Mouse (Mus musculus) ZHBTc4 (cell line): ENCODE data around the gene Crot.
"Not testable (repeated sequence)": the region's sequence is repeated elsewhere in the genome, so short reads cannot be mapped to it uniquely, and the experiment has no call there.

Source experiments
- DNase-seq: peaks from one replicate; pipeline ENCODE4 v3.0.0-alpha.2; 2011; ENCODE audit warnings: low read depth, low spot score

Gene Crot

GRCm38 (mm10) chr5:8996686-8997512, at the start of gene Crot:
Crot (minus strand) TSS chr5:8997324.
- peak; percentile 97 for DNase-seq

GRCm38 (mm10) chr5:9045904-9046303, 48.8 kb upstream of the Crot start:
- DNase-seq, result no peak

DNA sequence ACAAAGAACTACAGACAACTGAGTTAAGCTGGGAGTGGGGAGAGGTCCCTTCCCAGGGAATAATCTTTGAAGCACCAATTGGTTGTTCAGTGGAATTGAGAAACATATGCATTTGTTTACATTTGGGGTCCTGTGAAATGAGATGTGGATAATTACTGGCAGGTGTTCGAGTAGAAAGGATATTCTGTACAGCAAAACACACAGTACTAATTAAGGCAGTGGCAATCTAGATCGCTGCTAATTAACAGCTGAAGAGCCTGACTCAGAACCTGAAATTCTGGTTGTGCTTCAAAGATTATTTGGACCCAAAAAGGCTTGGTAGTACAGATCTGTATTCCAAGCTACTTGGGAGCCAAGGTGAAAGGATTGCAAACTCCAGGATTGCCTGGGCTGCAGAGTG, 47.7 kb upstream of the Crot start:
- no peak for DNase-seq

DNA sequence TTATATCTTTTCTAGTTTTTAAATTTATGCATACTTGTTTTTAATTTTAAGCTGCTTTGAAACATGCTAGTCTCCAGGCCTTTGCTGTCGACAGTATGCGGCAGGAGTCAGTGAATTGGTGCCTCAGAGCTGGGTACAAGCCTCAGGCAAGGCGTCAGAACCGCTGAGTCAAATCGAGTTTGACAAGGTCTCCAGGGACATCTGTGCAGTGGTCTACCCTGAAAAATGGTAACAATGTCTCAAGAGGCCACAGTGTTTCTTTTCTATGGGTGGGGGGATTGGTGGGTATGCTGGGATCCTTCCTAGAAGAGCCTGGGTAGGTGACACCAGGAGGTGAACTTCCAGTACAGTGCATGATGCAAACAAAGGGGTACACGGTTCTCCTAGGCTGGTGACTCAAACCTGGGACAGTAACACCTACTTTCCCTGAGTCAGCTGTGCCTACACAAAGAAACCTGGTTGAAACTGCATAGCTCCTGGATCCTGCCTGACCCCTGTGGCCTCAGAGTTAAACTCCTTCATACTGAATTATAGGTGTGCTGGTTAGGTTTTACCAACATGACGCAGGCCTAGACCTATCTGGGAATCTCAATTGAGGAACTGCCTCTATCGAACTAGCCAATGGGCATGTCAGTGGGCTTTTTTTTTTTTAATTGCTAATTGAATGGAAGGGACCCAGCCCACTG, 46.6 kb upstream of the Crot start:
- no peak for DNase-seq

GRCm38 (mm10) chr5:9042721-9043416, 45.7 kb upstream of the Crot start:
- no peak for DNase-seq

GRCm38 (mm10) chr5:9040665-9041215, 43.6 kb upstream of the Crot start:
- DNase-seq, result no peak

DNA sequence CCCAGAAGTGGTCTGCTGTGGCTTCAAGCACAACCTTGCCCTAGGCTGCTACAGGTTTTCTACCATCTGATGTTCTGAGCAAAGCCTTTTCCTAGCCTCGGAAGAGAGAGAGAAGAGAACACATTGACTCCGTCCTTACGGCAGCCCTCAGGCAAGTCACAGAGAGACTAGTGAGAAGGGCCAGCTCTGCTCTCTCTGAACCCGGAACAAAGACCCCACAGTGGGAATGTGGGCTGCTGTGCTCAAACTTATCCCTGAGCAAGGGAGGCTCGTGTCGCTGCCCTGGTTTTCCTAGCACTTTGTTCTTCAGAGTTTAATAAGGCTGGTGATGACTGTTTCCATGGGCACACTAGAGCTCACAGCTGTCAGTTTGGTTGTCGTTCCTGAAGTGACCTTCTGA, 42.9 kb upstream of the Crot start:
- DNase-seq, result no peak

- no peak for DNase-seq
These were observed 40.2 kb upstream of the Crot start for GRCm38 (mm10) chr5:9037292-9037691.

DNA sequence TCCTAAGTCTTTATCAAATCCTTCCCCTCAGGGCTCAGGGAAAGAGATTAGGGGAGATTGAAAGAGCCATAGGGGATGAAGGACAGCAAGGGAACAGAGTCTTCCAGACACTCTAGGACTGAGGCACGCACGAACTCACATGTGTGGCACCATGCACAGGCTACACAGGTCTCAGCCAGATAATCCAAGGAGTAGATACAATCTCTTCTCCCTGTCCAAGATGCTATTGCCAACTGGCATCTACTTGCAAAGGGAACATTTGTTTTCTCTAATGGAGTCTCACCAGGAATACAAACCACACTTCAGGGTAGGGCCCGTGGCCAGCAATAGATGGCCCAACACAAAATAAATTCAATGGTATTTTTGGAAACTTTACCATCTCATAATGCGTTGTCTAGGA, 38.3 kb upstream of the Crot start:
- no peak for DNase-seq

GRCm38 (mm10) chr5:9034535-9034934, 37.4 kb upstream of the Crot start:
- no peak for DNase-seq

DNA sequence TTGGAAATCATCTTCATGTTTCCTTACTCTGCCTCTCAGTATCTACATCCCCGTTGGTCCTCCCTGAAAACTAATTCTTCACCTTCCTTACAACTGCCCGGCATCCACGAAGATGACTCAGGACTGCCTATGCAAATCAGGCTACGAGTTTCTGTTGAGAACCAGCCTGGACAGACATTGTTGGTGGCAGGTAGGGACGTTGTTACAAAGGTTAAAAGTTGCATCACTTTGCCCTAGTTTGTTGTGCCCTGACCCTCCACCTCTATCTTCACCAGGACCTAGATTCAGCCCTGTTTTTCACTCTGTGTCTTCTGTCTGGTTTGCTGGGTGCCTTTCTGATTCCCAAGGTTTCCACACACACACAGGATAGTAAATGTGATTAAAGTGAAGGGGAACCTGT, 36.7 kb upstream of the Crot start:
- DNase-seq, result no peak

DNA sequence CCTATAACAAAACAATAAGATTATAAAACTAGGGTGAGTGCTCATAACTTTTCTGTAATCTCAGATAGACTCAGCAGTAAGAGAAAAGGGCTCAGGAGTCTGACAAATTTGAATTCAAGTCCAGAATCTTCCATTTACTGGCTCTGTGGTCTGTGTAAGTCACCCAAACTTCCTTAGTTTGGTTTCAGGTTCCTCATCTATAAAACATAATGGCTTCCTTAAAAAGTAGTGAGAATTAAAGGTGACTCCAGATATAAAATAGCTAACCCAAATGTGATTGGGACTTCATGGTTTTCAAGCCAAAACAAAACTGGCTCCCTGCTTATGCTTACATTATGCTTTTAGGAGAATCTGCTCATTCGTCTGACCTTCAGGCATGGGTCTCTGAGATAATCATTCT, 35.5 kb upstream of the Crot start:
- DNase-seq, result no peak

- no peak for DNase-seq
These were observed 35.0 kb upstream of the Crot start for GRCm38 (mm10) chr5:9032101-9032590.

DNA sequence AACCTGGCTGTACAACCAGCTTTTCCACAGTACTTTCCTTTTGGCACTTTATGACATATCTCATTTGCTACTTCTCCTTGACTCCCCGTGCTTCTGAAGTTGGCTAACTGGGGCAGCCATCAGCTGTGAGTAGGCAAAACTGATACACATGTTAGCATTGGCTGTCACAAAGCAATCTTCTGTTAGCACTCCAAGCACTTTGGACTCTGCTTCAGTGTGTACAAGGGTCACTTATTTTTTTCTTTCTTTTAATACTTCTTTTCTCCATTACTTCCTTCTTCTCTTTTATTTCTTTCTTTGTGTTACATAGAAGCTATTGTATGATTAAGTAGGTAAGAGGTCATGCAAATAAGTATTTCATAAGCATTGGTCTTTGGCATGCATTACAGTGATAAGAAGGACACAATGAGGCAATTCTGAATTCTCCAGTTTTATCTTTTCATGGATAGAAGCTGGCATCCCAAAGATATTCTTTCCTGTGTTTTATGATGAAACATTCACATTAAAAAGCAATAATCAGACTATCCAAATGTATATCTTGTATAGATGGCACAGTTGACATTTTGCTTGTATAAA, 31.2 kb upstream of the Crot start:
- no peak for DNase-seq

DNA sequence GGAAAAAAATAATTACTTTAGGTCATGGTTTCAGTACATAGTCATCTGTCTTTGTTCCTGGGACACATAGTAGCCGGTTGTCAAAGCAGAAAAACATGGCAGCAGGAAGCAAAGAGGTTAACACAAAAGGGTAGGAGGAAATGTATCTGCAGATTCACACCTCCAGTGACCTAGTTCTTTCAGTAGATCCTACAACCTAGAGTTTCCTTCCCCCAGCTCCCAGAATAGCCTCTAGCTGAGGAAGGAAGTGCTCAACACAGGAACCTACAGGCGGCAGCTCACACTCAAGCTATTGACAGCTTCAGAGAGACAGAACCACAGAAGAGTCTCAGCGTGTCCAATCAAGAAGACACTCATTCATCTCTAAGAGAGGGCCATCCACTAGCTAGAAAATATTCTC, 18.2 kb upstream of the Crot start:
- DNase-seq, result no peak

- no peak for DNase-seq
These were observed 17.6 kb upstream of the Crot start for GRCm38 (mm10) chr5:9014774-9015173.

DNA sequence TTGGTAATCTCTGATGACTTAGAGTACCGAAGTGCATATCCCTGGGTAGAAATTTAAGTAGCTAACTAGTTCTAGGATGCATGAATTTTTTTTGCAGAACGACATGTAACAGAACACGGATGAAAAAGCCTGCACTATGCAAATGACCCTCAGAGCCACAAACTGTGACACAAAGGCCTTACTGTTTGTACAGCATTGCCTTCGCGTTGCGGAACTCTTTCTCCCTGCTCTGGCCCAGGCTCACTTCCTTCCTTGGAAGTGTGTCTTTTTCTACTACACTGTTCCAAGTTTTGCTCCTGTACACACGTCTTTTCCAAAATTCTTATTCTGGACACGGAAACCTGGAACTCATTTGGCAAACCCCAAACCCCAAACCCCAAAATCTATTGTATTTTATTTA, 14.2 kb upstream of the Crot start:
- no peak for DNase-seq

DNA sequence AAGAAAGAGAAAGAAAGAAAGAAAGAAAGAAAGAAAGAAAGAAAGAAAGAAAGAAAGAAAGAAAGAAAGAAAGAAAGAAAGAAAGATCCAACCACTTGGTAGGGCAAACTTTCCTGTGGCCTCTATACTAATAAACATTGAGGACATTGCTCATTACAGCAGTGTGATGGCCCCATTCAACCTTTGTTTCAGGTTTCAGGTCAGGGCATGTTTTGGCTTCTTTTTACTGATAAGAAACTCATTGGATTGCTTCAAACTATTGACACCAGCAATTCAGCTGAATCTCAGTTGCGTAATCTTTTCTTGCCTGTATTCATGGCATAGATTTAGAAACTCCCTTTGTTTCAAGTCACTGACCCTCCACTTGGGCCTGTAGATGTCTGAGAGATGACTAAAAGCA, 13.0 kb upstream of the Crot start:
- no peak for DNase-seq

GRCm38 (mm10) chr5:9006585-9006984, 9.5 kb upstream of the Crot start:
- DNase-seq, result peak; percentile 80

GRCm38 (mm10) chr5:9000006-9000405, 2.9 kb upstream of the Crot start:
- not testable (repeated sequence) for DNase-seq

DNA sequence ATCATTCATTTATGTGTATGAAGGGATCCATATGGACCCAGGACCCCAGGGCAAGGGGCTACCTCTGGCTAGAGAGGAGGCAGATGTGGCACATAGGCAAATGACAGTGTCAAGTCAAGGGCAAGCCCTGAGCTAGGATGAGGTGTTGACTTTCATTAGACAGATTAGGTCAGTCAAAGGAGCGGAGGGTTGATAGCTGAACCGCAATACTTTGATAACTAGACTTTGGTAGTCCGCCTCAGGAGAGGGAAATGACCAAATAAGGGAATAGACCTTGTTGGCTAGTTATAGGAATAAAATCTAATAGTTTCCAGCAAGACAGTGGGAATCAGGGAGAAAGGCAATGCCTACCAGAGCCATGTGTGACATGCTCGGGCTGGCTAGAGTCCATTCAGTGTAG, 2.0 kb upstream of the Crot start:
- no peak for DNase-seq

- no peak for DNase-seq
These were observed 380 bp upstream of the Crot start for GRCm38 (mm10) chr5:8997513-8997895.
